Mouse (Mus musculus): ENCODE measurements around the gene Vav1.
"Not testable (repeated sequence)": the region's sequence is repeated elsewhere in the genome, so short reads cannot be mapped to it uniquely, and the experiment has no call there.

The Vav1 gene

DNA sequence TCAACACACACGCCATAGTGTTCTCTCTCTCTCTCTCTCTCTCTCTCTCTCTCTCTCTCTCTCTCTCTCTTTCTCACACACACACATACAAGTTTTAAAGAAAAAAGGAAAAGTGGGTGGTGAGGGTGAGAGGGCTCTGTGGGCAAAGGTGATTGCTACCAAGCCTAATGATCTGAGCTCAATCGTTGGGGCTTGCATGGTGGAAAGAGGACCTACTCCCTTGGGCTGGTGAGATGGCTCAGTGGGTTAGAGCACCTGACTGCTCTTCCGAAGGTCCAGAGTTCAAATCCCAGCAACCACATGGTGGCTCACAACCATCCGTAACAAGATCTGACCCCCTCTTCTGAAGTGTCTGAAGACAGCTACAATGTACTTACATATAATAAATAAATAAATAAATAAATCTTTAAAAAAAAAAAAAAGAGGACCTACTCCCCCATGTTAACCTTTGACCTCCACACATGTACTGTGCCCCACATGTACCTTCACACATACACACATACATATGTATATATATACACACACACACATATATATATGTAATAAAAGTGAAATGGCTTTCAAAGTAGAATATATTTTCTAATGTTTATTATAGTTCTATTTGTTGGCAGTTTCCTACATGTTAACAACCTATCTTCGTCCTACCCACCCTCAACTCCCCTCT, 1.2 kb upstream of the Vav1 start:
- not testable (repeated sequence) for DNase-seq (ENCODE audit: extremely low read depth, insufficient read length, low spot score)

DNA sequence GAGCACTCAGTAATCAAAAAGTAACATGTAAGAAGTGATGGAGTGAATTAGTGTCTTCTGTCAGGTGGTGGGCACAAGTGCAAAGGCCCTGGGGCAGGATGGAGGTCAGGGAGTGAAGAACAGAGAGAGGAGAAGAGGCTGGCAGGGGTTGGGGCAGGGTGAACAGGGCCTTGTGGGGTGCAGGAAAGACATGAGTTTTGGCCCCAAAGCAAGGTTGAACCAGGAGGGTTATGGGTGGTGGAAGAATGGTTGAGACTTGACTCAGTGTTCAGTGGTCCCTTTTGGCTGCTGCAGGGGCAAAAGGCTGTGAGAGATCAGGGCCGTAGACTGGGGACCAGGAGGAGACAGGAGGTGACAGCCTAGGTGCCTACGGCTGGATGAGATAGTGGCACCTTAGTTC, 363 bp upstream of the Vav1 start:
- no peak for DNase-seq (ENCODE audit: extremely low read depth, insufficient read length, low spot score)

DNA sequence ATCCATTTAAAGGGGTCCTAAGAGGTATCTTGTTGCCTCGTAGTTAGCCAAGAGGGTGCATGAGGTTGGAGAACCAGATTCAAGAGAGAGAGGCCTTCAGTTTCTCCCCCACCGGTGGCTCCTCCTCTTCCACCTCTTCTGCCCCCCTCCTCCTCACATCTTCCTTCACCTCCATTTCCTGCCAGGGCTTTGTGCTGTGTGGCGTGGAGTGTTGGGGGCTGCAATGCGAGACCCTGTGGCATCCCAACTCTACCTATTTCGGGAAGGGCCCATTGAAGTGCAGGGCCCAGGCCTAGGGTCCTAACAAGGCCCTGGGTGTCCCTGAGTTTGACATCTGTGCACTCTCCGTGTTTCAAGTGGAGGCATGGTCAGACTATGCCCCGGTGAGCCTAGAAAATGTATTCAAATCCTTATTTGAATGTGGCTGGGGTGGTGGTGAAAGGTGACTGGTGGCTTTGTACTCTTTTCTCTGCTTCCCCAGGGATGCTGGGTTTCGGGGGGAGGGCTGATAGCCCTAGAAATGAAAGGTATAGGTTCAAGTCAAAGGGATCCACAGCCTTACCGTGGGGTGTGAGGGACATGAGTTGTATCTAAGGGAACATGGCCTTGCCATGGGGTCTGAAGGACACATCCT, 808 bp downstream of the Vav1 start:
- DNase-seq (ENCODE audit: extremely low read depth, insufficient read length, low spot score): no peak

DNA sequence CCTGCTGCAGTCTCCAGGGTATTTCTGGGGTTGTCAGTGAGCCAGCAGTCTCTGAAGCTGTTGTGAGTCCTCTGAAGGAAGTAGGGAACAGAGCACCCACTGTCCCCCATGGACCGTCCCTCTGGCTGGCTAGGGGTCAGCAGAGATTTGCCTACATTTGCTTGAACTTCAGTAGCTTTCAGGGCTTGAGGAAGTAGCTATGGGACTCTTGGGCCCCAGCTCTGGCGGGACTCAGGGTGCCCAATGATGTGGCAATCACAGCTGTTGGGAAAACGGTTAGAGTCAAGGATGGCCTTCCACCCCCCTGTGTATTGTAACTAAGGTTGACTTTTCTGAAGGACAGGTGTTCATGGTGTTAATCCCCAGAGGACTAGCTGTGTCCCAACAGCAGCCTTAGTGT, 1.5 kb downstream of the Vav1 start:
- DNase-seq (ENCODE audit: extremely low read depth, insufficient read length, low spot score): no peak

DNA sequence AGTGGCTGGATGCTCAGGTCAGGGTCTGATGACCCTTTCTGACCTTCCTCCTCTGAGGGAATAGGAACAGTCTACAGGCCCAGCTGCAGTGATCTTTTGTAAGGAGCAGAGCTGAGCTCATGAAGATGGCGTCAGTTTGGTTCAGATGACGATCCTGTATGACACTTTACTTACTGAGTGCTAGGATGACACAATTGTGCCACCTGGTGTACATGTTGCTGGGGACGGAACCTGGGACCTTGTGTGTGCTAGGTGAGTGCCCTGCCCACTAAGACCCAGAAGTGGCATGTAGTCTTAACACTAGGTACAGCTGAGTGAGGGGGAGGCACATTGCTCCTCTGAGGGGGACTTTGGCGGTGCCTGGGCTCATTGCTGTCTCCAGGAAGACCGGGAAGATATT, 5.0 kb downstream of the Vav1 start:
- no peak for DNase-seq (ENCODE audit: extremely low read depth, insufficient read length, low spot score)

DNA sequence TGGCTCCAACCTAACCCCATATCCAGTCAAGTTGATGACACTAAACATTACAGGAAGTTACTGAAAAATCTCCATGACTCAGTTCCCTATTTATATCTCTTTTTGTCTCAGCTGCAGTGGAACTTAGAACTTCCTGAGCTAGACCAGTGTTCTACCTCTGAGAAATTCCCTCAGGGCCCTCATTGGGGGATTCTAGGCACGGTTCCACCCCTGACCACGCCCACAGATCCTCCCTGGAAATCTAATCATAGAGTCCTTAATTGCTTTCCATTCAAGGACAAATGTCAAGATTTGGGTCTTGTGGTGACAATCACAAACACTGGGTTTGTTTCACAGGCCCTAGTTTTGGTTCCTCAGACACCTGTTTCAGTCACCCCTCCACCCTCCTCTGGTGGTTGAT, 6.2 kb downstream of the Vav1 start:
- no peak for DNase-seq (ENCODE audit: extremely low read depth, insufficient read length, low spot score)

DNA sequence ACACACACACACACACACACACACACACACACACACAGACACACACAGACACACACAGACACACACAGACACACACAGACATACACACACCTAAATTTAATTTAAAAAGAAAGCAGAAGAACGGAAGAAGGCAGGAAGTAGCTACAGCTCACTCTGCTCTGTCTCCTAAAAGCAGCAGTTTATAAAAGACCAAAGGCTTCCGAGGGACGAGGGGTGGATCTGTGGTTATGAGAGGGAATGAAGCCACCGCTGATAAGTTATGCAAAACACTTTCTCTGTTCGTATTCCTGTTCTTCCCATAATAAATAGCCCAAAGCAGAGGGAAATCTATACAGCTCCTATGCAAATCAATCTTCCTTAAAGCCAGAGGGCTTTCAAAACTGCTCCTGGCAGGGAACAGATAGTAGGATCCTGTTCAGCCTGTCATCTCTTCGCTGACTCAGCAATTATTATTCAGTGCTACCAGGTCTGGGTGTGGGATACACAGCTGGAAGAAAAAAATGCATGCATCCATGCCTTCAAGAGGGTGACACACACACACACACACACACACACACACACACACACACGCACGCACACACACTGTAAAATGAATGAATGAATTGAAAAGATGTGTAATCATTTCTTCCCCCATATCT, 7.9 kb downstream of the Vav1 start:
- DNase-seq (ENCODE audit: extremely low read depth, insufficient read length, low spot score): no peak

DNA sequence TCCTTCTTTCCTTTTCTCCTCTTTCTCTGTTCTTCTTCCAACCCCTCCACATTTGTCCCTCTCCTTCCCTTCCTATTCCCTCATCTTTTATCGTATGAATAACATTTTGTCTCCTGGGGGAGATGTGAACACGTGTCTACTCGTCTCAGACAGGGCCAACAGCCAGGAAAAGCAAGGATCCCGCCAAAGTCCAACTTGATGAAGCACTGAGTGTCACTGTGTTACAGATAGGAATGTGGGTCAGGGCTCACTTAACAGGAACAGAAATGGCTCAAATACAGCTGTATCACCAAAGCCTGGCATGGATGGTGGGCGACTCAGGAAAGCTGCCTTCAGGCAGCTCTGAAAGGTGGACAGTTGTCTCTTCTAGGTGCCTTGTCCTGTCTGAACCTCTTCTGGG, 10.4 kb downstream of the Vav1 start:
- DNase-seq (ENCODE audit: extremely low read depth, insufficient read length, low spot score): no peak

DNA sequence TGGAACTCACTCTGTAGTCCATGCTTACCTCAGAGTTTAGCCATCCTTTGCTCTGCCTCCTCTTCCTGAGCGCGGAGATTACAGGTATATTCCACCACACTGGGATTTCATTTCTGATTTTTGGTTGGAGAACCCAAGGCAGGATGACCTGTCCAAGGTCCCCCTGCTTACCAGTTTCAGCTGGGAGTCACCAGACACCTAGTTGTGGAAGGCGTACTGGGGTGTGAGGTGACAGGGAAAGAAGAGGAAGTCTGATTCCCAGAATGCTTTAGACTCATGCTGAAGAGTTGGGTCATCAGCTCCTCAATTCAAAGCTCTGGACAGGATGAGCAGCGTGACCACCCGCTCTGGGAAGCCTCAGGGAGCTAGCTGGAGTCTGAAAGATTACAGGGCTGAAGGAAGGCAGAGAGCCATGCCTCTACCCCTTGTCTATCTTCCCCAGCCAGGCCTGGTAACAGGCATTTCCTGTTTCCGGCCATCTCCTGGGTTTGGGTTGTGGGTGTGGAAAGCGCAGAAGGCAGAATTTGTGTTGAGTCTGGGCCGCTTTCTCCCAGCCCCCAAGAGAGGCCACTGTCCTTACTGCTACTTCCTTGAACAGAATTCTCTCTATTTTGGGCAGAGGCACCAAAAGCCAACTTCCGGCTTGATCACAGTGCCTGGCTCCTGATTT, 11.2 kb downstream of the Vav1 start:
- DNase-seq (ENCODE audit: extremely low read depth, insufficient read length, low spot score): no peak

DNA sequence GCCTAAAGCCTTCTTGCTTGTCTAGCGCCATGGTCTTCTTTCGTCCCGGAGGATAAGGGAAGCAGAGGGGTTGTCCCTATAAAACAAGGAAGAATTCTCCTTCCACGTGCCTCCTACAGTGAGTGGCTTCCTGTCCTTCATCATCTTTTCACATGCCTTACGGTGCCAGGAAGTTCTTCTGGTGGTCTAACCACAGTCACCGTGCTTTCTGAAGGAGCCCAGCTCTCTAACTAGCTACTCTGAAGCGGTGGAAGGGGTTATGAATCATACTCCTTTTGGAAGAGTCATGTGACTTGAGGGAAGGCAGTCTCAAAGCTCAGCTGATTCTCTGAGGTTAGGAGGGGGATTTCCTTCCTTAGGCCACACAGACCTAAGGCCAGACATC, 11.8 kb downstream of the Vav1 start:
- no peak for DNase-seq (ENCODE audit: extremely low read depth, insufficient read length, low spot score)

DNA sequence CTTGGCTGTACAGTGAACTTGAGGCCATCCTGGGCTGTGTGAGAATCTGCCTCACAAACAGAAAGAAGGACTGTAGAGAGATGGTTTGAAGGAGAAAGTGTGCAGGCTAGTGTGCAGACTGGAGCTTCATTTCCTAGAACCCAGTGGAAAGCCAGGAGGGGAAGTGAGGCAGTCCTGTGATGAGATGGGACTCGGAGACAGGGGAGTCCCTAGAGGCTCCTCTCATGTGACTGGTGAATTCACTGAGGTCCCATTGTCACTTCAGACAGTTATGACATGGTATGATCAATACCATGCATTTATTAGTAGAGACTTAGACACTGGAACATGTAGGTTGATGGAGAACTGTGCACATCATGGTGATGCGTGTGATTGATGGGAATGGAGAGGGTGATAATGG, 13.4 kb downstream of the Vav1 start:
- no peak for DNase-seq (ENCODE audit: extremely low read depth, insufficient read length, low spot score)

DNA sequence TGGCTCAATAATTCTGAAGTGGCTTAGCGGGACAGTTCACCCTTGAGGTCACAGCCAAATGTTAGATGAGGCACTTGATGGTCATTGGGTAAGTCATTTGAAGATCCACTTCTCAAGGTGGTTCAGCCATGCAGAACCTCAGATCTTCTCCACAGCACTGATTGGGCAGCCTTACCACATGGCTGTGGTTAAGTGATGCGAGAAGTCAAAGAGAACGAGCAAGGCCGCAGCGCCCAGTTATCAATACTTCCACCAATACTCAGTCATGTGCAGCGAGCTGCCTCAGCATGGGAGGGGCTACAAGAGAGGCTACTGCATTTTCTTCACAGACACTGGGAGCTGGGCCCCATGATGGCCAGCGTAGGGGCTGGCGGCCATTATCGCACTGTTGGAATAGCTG, 14.1 kb downstream of the Vav1 start:
- DNase-seq (ENCODE audit: extremely low read depth, insufficient read length, low spot score): no peak

DNA sequence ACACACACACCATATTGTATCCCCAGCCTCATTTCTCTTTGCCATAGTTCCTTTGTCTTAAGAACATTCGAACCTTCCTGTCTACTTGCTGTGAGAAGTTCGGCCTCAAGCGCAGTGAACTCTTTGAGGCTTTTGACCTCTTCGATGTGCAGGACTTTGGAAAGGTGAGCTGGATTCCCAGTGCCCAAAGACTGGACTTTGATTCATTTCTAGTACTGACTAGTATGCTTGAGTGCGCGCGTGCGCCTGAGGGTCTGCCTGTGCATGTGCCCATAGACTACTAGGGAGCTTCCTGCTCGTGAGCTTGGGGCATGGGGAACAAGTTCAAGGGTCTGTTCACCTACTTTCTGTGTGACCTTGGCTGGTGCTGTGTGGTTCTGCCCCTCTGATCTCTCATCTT, 17.0 kb downstream of the Vav1 start:
- no peak for DNase-seq (ENCODE audit: extremely low read depth, insufficient read length, low spot score)

DNA sequence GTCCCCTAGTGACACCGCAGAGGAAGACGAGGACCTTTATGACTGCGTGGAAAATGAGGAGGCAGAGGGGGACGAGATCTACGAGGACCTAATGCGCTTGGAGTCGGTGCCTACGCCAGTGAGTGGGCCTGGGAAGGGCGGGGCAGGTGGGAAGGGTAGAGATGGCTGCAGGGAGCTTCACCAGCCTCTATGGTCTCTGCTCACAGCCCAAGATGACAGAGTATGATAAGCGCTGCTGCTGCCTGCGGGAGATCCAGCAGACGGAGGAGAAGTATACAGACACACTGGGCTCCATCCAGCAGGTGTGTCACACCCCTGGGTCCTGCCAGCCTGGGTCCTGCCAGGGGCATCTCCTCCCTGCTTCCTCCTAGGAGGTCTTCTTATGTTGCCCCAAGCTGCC, 18.1 kb downstream of the Vav1 start:
- DNase-seq (ENCODE audit: extremely low read depth, insufficient read length, low spot score): no peak

DNA sequence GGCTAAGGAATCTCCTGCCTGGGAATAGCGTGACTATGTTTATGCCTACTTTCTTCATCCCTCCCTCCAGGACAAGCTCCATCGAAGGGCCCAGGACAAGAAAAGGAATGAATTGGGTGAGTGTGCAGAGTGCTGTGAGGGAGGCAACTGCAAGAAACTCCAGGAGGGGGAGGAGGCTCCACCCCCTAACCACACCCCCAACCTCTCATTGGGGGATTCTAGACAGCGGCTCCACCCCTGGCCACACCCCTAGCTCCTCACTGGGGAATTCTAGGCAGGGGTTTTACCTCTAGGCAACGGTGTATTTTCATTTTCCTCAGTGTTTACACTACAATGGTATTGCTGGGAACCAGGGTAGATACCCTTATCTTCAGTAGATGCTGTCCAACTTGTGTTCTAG, 26.7 kb downstream of the Vav1 start:
- no peak for DNase-seq (ENCODE audit: extremely low read depth, insufficient read length, low spot score)

DNA sequence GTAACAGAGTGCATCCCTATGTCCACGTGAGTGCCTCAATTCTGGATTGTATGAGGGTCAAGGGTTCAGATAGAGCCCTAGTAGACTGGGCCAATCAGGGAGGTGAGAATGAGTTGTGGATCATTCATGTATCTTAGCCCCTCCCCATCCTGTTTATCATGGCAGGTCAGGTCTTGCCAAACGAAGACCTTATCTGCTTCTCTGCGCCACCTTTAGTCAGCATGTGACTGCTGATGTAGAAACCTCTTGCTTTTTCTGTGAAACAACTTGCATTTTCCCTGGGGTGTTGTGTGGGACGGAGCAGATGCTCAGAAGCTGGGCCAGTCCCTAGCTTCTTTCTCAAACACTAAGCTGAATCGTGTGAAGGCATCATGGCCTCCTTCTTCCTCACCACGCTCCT, 28.2 kb downstream of the Vav1 start:
- no peak for DNase-seq (ENCODE audit: extremely low read depth, insufficient read length, low spot score)

DNA sequence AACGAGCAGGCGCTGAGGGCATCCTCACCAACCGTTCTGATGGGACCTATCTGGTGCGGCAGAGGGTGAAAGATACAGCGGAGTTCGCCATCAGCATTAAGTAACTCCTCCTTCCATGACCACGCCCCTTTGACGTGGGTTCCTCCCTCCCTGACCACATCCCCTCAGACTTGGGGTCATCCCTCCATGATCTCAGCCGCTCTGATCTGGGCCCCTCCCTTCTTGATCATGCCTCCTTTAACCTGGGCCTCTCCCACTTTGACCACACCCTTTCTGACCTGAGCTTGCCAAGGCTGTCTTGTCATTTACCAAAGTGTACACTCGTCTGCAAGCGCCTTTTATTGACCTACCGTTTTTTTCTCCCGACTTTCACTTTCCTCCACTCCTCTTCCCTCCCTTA, 32.9 kb downstream of the Vav1 start:
- no peak for DNase-seq (ENCODE audit: extremely low read depth, insufficient read length, low spot score)

DNA sequence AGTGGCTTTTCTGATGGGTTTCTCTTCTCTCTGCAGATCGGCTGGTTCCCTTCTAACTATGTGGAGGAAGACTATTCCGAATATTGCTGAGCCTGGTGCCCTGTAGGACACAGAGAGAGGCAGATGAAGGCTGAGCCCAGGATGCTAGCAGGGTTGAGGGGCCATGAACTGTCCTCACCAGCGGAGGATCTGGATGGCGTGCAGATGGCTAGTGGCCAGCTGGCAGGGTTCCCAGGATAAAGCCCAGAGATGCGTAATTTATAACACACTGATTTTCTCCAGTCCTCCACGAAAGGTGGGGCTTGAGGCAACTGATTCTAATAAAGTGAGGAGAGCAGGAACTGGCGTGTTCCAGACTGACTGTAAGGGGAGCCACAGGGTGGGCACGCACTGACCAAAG, 48.7 kb downstream of the Vav1 start:
- DNase-seq (ENCODE audit: extremely low read depth, insufficient read length, low spot score): no peak

DNA sequence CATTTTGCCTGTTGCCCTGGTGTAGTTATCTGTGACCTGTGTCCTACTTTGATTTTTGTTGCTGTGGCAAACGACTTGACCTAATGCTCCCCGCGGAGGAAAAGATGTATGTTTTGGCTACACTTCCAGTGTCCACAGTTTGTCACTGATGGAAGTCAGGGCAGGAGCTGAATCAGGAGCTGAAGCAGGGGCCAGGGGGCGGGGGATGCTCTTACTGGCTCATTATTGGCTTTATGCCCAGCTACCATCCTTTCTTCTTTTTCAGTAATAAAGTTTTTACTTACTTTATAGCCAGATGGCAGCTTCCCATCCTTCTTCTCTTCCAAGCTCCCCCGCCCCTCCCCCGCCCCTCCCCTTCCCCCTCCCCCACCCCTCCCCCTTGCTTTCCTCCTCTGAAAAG, 50.0 kb downstream of the Vav1 start:
- no peak for DNase-seq (ENCODE audit: extremely low read depth, insufficient read length, low spot score)

DNA sequence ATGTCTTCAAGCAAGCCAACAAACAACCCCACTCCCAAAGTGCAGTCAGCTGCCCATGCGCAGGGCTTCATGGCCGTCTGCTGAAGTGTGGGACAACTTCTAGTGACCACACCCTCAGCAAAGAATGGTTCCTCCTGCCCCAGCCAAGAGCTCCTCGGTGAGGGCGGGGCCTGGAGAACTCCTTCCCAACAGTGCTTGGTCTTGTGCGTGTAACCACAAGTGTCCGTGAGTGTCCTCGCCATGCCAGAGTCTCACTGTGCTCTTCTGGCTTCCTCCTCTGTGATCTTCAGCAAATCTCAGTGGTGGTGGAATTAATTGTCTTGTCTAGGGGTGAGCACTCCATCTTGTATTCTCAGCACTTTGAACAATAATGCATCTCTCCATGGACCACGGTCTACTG, 52.1 kb downstream of the Vav1 start:
- DNase-seq (ENCODE audit: extremely low read depth, insufficient read length, low spot score): no peak

DNA sequence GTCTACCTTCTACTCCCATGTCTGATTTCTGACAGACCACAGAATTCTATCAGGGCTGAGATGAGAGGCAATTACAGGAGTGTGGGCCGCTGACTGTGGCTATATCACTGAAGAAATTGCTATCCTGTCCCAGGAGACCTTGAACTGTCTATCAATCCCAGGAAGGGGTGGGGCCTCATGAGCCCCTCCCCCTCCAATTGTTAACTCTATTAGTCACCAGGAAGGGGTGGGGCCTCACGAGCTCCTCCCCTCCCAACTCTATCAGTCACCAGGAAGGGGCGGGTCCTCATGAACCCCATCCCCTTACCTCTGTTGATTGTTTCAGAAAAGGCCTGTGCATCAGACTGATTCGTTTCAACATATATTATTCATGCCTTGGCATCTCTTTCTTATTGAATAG, 53.3 kb downstream of the Vav1 start:
- no peak for DNase-seq (ENCODE audit: extremely low read depth, insufficient read length, low spot score)
